Mouse (Mus musculus): Measurements from ENCODE around the gene Mme. TPM values are rescaled to one million over a fixed set of nuclear protein-coding genes. Genes with fewer than 3 reads are reported as not detected.

Gene Mme
- polyA plus RNA-seq, 1 experiment from 2014 or later, result 4.2 TPM

DNA sequence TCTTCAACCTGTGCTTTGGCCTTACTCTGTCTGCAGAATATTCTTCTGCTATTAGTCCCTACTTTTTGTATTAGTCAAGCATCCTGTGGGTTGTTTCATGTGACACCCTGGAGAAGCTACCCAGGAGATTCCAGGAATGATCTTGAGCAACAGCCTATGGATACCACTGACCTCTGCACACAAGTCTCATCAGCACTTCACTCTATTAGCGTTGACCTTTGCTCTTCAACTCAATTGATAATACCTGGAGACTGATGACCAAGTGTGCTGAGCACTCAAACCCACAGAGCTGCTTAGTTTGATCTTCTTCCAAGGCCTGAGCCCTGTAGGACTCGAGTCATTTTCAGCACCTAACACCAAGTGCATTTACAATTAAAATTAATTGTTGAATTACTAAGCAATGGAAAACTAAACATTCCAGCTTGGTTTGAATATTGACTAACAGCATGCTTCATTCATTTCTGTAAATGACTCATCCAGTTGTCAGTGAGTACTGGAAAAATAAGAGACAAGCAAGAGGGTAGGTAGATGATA lies 107.6 kb downstream of the Mme start:
- Histone ChIP-seq H3K4me1 (ENCODE audit: insufficient read depth) (no peaks in the 10 kb centered on the region), H3K9me3 (ENCODE audit: low read depth, low read length) (no peaks in the 10 kb centered on the region), H3K36me3 (ENCODE audit: insufficient read depth) (no peaks in the 10 kb centered on the region), H3K9ac (no peak overlapping the region), H3K4me3 (ENCODE audit: low read depth, low read length) (no peak overlapping the region), H3K27me3 (ENCODE audit: insufficient read depth, low read length) (no peaks in the 10 kb centered on the region), H3K4me2 (no peak overlapping the region), H3K27ac (ENCODE audit: low read depth) (no peak overlapping the region)
- ATAC-seq (ENCODE audit: insufficient read depth) (no peak), DNase-seq (no peak)
- 54% methylated on average over 2 of the region's 2 CpGs for WGBS
- TF ChIP-seq CTCF (IDR thresholded peaks at IDR 0.05; ENCODE audit: low read depth), result no peak

DNA sequence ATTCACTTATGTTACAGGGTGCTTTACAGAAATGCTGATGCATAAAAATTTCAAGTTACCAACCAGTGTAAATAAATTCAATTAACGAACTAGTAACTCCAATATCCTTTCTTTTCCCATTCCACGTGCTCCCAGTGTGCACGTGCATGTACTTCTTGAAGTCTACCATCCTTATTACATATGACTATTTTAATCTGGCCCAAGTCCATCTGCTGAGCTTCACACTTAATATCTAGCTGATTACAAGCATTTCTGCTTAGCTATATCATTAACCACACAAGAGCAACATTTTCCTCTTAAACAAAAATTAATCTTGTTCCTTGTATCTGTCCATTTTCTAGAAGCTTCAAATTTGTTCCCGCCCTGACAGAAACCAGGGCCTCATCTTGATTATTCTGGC lies 108.9 kb downstream of the Mme start:
- DNase-seq (no peak), ATAC-seq (ENCODE audit: insufficient read depth) (no peak)
- H3K4me1 ChIP-seq (ENCODE audit: insufficient read depth), result no peaks in the 10 kb centered on the region
- no peak overlapping the region for H3K9ac ChIP-seq
- TF ChIP-seq CTCF (IDR thresholded peaks at IDR 0.05; ENCODE audit: low read depth), result no peak
- no peak overlapping the region for H3K4me3 ChIP-seq (ENCODE audit: low read depth, low read length)
- H3K36me3 ChIP-seq (ENCODE audit: insufficient read depth), result no peaks in the 10 kb centered on the region
- H3K4me2 ChIP-seq, result no peak overlapping the region
- H3K9me3 ChIP-seq (ENCODE audit: low read depth, low read length), result no peaks in the 10 kb centered on the region
- 76% methylated on average over 4 of the region's 4 CpGs for whole genome bisulfite sequencing
- H3K27ac ChIP-seq (ENCODE audit: low read depth), result no peak overlapping the region
- no peaks in the 10 kb centered on the region for H3K27me3 ChIP-seq (ENCODE audit: insufficient read depth, low read length)

DNA sequence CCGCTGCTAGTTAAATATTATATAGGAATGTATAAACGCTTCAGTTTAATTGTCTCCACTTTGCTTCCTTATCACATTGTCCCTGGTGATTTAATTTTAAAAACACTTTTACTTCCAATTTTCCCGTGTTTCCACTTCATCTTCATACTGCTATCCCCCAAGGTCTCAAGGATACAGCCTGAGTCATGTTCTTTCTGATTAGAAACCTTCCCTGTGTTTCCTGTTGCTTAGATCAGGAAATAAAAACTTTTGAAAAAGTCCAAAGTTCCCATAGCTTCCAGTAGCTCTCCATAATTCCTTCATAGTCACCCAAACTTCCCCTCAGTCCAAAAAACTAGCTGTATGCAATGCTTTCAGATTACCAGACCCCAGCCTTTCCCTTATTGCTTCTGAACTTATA lies 109.4 kb downstream of the Mme start:
- Histone ChIP-seq H3K9me3 (ENCODE audit: low read depth, low read length) (no peaks in the 10 kb centered on the region), H3K9ac (no peak overlapping the region), H3K27ac (ENCODE audit: low read depth) (no peak overlapping the region), H3K4me1 (ENCODE audit: insufficient read depth) (no peaks in the 10 kb centered on the region), H3K36me3 (ENCODE audit: insufficient read depth) (no peaks in the 10 kb centered on the region), H3K27me3 (ENCODE audit: insufficient read depth, low read length) (no peaks in the 10 kb centered on the region), H3K4me2 (no peak overlapping the region), H3K4me3 (ENCODE audit: low read depth, low read length) (no peak overlapping the region)
- ATAC-seq (ENCODE audit: insufficient read depth) (no peak), DNase-seq (no peak)
- TF ChIP-seq CTCF (IDR thresholded peaks at IDR 0.05; ENCODE audit: low read depth), result no peak
- WGBS, result 65% methylated on average over 3 of the region's 3 CpGs

DNA sequence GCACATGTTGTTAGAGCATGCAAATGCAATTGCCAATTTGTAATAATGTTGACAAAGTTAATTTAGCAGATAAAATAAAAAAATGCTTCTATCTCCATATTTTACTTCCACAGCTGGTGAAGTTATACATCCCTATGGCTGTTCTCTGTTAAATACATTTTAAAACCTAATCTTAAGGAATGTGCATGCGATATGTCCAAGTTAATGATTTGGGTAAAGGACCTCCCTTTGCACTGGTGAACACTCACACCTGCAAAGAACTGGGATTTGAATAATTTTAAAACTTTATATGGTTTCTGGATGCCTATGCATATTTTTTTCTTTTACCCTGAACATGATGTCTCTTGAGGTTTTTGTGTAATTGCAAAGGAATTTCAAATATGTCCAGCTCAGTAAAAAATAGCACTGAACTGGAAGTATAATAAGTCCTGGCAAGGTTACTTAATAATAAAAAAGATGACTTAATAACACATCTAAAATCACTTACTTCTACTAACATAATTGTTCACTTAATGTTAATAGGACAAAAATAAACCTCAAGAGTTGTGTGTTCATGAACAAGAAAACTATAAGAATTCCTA lies 110.4 kb downstream of the Mme start:
- no peak overlapping the region for H3K4me3 ChIP-seq (ENCODE audit: low read depth, low read length)
- H3K9ac ChIP-seq, result no peak overlapping the region
- TF ChIP-seq CTCF (IDR thresholded peaks at IDR 0.05; ENCODE audit: low read depth), result no peak
- no peak overlapping the region for H3K4me2 ChIP-seq
- H3K27ac ChIP-seq (ENCODE audit: low read depth), result no peak overlapping the region
- no peaks in the 10 kb centered on the region for H3K27me3 ChIP-seq (ENCODE audit: insufficient read depth, low read length)
- no peaks in the 10 kb centered on the region for H3K4me1 ChIP-seq (ENCODE audit: insufficient read depth)
- no peaks in the 10 kb centered on the region for H3K36me3 ChIP-seq (ENCODE audit: insufficient read depth)
- ATAC-seq (ENCODE audit: insufficient read depth), result no peak
- DNase-seq, result peak; percentile 3
- no peaks in the 10 kb centered on the region for H3K9me3 ChIP-seq (ENCODE audit: low read depth, low read length)
- WGBS, result 79% methylated on average over 1 of the region's 1 CpGs

DNA sequence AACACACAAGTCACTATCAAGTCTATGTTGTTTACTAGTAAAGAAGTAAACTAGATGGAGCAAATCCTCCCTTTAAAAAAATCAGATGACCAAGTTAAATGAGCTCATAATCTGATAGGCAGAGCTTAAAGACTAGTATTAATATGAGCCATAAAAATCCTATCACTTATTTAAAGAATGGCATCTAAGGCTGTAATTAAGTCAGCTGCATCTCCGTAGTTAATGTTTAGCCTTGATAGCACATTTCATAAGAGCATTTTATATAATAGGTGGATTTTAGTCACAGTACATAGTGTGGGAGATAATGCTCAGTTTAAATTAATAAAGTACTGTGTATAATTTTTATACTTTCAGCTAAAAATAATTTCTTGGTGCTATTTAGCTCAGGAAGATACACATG lies 118.2 kb downstream of the Mme start:
- no peaks in the 10 kb centered on the region for H3K36me3 ChIP-seq (ENCODE audit: insufficient read depth)
- DNase-seq (no peak), ATAC-seq (ENCODE audit: insufficient read depth) (no peak)
- no peaks in the 10 kb centered on the region for H3K27me3 ChIP-seq (ENCODE audit: insufficient read depth, low read length)
- H3K9me3 ChIP-seq (ENCODE audit: low read depth, low read length), result no peaks in the 10 kb centered on the region
- H3K9ac ChIP-seq, result no peak overlapping the region
- 81% methylated on average over 1 of the region's 1 CpGs for WGBS
- TF ChIP-seq CTCF (IDR thresholded peaks at IDR 0.05; ENCODE audit: low read depth), result no peak
- H3K4me2 ChIP-seq, result no peak overlapping the region
- H3K27ac ChIP-seq (ENCODE audit: low read depth), result no peak overlapping the region
- no peak overlapping the region for H3K4me3 ChIP-seq (ENCODE audit: low read depth, low read length)
- H3K4me1 ChIP-seq (ENCODE audit: insufficient read depth), result no peaks in the 10 kb centered on the region

DNA sequence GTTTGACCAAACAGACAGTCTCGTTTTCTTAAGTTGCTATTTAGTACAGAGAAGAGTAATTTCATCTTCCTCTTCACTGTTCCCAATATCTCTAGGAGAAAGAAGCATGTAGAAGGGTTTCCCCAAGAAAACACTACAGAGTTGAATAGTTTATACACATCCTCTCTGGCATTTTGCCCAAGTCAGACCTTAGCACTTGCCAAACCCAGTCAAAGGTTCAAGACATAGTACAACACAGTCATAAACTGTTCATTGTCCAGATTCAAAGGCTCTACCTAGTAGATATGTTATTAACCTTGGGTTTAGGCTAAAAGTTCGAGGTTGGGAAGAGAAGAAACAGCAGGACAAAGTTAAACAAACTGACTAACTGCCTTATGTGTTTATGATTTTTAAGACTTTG lies 143.7 kb downstream of the Mme start:
- H3K9ac ChIP-seq, result no peak overlapping the region
- DNase-seq (peak; percentile 60), ATAC-seq (ENCODE audit: insufficient read depth) (no peak)
- no peak overlapping the region for H3K4me2 ChIP-seq
- TF ChIP-seq CTCF (IDR thresholded peaks at IDR 0.05; ENCODE audit: low read depth), result no peak
- H3K27ac ChIP-seq (ENCODE audit: low read depth), result no peak overlapping the region
- H3K4me1 ChIP-seq (ENCODE audit: insufficient read depth), result no peaks in the 10 kb centered on the region
- 51% methylated on average over 2 of the region's 2 CpGs for WGBS
- H3K4me3 ChIP-seq (ENCODE audit: low read depth, low read length), result no peak overlapping the region
- no peaks in the 10 kb centered on the region for H3K27me3 ChIP-seq (ENCODE audit: insufficient read depth, low read length)
- H3K36me3 ChIP-seq (ENCODE audit: insufficient read depth), result no peaks in the 10 kb centered on the region
- no peaks in the 10 kb centered on the region for H3K9me3 ChIP-seq (ENCODE audit: low read depth, low read length)

DNA sequence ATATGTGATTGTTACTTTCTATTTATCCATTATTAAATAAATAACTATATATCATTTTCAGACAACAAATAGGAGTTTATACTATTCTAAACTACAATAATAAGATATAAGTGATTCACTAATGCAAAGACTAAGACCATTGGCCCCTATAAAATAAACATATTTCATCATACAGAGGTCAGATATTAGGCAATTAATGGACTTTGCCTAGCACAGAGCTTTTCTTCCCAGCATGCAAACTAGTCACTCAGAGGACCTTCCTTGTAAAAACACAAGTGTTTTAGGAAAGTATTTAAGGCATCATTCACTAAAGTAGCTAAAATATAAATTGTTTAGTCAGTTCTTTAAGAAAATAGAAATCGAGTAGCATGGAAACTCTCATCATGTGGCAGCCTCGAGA lies 149.4 kb downstream of the Mme start:
- TF ChIP-seq CTCF (IDR thresholded peaks at IDR 0.05; ENCODE audit: low read depth), result no peak
- H3K4me1 ChIP-seq (ENCODE audit: insufficient read depth), result no peaks in the 10 kb centered on the region
- no peak overlapping the region for H3K9ac ChIP-seq
- no peak overlapping the region for H3K27ac ChIP-seq (ENCODE audit: low read depth)
- H3K4me3 ChIP-seq (ENCODE audit: low read depth, low read length), result no peak overlapping the region
- H3K9me3 ChIP-seq (ENCODE audit: low read depth, low read length), result no peaks in the 10 kb centered on the region
- DNase-seq (peak; percentile 17), ATAC-seq (ENCODE audit: insufficient read depth) (no peak)
- H3K36me3 ChIP-seq (ENCODE audit: insufficient read depth), result no peaks in the 10 kb centered on the region
- no peaks in the 10 kb centered on the region for H3K27me3 ChIP-seq (ENCODE audit: insufficient read depth, low read length)
- 49% methylated on average over 2 of the region's 2 CpGs for WGBS
- H3K4me2 ChIP-seq, result no peak overlapping the region
